Mouse (Mus musculus) urinary bladder, postnatal 36 days (tissue): ENCODE measurements around the gene Acan.

Experiments used
- DNase-seq, 2 experiments: peaks; one replicate each; pipeline ENCODE4 v3.0.0; 2022; ENCODE audit warnings: low spot score in 2 of 2, mixed read lengths in 1 of 2

Acan gene

DNA sequence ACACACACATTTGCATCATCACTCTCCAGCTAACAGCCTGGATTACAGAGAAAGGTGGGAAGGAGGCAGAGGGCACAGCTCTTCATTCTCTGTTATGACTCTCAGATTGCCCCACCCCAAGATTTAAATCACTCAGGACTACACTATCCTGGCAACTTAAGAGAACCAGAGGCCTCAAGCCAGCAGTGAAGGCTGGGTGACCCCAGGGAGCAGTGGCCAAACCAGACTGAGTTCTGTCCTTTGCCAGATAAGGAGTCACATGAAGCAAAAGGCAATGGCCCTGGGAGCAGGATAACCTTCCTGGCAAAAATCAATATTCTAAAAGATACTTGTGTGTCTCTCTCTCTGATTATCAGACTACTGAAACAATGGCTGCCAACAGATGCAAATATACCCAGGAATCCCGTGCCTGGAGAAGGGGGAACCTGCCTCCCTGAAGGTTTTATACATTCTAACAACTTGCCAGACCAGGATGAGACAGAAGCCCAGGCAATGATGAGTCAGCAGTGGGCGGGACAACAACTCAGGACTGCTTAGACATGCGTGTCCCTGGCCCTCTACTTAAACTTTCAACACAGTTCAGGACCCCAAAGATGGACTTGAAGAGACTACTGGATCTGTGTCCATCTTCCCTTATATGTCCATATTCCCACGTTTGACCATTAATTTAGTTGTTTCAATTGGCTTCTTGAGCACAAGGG is 86.8 kb downstream of the Acan start:
- DNase-seq: no peak

DNA sequence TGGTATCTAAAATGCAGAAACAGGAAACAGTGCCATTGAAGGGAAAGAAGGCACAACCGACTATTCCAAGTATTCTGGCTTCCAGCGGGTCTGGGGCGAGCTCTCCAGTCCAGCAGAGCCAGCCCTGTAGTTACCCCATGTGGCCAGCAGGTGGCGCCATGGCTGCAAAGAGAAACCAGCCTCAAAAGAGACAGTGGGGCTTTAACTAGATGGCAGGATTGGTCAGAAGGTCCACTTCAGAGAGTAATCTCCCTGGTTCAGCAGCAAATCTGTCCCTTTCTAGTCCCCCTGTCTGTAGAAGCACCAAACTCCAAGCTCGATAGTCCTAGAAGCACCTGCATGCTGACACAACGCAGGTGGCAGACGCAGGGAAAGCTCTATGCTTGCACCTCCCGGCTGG is 87.6 kb downstream of the Acan start:
- DNase-seq: peak; percentile 69 to 77

DNA sequence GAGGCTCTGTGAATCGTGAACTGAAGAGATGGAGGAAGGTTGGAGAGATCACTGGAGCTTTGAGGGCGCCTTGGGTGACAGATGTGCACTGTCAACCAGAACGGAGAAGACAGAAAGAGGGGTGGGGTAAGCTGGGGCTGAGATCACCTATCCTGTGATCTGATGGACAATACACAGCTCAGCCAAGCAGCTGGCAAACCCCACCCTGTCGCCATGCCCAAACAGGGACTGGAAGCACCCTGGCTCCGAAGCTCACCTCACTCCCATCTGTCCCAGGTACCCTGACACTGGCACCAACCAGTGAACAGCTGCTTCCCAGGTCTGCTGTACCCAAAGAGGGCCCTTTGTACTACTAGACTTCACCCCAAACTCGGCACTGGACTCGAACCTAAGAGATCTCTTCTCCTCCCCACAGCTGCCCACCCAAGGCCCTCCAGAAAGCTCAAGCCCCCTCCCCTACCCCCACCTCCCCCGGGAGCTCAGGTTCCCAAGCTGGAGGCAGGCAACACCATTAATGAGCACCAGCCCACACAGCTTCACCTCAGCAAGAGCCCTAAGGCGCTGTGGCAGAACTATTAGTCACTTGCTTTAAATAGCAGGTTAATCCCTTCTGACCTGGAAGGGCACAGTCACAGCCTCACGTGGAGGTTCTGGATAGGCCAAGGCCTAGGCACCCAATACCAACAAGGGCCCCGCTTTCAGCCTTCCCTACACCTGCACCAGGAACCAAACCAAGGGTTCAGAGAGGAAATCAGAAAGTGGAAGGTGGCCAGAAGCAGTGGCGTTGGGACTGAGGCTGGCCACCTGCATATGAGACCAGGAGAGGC is 93.9 kb downstream of the Acan start:
- no peak for DNase-seq

DNA sequence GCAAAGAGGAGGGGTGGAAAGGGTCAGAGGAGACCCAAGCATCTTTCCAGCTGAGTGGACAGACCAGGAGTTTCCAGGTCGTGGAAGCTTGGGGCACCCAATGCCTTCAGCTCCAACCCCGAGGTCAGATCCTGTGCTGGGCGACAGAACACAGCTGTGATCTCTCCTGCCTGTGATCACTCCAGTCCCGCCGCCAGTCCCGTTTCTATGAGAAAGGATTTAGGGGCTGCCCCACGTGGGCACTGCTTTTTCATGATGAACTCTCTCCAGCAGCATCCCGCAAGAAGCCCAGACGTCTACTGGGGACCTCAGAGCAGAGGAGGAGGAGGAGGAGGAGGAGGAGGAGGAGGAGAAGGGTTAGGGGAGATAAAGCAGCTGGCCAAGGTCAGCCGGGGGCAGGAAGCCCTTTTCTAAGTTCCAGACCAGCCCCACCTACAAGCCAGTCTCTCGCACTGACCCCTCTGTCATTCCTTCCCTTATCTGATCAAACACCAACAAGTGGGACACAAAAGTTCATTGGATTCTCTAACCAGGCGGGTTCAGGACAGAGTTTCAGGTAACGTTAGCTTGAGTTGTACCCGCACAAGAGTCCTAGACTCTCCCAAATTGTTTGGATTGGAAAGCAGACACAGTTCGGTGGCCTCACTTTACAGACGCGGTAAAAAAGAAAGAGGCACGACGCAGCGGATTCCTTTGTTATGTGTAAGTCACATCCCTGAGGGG is 94.8 kb downstream of the Acan start:
- DNase-seq: no peak

DNA sequence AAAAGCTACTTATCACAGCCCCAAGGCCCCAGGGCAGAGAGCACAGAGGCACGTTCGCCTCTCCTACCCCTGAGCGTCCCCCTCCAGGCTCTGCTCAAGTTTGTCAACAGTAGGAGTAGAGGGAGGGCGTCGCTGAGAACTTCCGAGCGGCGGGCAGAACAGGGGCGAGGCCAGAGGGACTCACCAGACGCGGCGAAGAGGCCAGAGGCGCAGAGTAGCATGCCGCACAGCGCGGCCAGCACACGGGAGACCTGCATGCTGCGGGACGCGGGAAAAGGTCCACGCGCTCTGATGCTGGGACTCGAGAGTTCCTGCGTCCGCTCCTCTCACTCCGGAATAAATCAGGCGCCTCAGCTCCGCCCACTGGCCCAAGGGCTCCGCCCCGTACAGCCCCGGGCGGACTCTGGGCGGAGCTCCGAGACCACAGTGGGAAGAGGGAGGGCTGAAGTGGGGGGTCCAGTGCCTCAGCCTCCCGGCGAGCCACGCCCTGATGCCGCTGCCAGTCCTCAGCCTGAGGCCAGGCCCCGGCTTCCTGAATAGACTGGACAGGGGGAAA is 95.5 kb downstream of the Acan start, which contains the start of gene Mfge8:
Gene Mfge8, minus strand, starts transcription at position 350 of the 556 bp plus-strand sequence.
- peak; percentile 83 to 89 for DNase-seq

DNA sequence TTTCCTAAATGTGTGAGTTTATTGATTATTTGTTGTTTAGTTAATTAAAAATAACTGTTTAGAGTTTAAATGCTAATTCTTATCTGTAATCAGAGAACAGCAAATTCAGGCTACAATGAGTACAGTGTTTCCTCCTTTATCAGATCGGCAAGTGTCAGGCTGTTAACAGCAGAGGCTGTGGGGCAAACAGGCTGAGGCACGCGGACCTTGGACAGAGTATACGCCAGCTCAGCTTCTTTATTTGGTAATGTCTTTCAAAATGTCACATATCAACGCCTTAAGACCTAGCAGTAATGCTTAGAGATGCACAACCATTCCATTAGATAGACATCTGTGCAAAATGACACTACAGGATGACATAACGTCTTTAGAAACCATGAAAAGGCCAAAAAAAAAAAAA is 96.2 kb downstream of the Acan start:
- no peak for DNase-seq

DNA sequence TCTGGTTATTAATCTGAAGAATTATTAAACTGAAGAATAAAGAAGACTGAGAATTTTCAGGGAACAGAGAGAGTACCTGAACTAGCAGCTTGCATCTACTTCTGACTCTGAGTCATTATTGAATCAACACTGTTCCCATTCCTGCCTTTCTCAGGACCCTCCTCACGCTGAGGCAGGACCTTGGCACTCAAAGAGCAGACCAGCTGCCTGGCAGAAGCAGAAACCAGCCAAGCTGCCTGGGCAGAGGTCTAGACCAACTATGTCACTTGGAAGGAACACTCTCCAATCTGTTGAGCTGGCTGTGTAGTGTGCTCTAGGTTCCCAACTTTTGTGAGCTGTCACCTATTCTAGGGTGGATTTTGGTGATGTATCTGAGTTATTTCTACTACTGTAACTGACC is 106.1 kb downstream of the Acan start:
- DNase-seq: no peak
